Mouse (Mus musculus) kidney, postnatal 4 days (tissue): ENCODE results near the gene Nfe2l1.
A peak's percentile ranks its signal among the peaks of the same experiment; 100 is the strongest.

Experiments used
- DNase-seq, 2 experiments: peaks; one replicate each; pipeline ENCODE4 v3.0.0; 2021; ENCODE audit warnings: mixed read lengths in 2 of 2

Nfe2l1 gene

DNA sequence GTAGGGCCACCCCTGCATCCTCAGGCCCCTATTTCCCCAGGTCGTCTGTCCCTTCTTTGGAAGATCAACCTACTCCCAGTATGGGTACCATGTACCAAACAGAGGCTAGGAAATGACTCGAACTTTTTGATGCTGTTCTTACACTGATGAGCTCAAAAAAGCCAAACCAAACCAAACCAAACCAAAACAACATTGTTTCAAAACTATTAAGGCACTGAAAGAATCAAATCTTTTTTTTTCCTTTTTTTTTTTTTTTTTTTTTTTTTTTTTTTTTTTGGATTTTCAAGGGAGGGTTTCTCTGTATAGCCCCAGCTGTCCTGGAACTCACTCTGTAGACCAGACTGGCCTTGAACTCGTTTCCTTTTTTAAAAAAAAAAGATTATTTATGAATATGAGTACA lies 13.9 kb upstream of the Nfe2l1 start:
- DNase-seq, result no peak

DNA sequence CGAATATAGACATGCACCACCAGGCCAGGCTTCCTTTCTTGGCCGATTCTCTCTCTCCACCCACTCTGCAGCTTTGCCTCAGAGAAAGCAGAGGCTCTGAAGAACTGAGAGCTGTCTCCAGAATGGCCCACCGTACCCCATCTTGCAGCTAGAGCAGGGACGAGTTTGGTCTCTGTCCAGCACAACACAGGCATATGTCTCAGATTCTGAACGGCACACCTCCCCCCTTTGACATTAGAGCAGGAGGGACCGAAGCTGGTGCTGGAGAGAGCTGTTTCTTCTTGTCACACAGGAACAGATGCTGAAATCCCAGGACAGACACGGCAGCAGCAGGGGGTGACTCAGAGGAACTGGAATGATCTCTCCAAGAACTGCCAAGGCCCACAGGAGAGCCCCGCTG lies 10.5 kb upstream of the Nfe2l1 start:
- DNase-seq, result no peak

DNA sequence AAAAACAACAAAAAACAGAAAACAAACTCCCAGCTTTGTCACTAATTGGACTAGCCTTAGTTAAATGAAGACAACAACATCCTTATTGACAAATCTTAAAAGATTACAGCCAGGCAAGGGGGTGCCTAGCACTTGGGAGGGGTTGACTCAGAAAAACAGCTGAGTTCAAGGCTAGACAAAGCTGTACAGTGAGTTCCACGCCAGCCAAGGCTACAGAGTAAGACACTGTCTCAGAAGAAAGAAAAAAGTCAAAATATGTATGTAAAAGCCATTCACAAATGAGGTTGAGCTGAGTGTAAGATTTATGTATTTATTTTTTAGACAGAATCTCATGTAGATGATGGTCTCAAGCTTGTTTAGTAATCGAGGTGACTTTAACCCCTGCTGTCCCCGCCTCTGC lies 10.1 kb upstream of the Nfe2l1 start:
- DNase-seq, result no peak

DNA sequence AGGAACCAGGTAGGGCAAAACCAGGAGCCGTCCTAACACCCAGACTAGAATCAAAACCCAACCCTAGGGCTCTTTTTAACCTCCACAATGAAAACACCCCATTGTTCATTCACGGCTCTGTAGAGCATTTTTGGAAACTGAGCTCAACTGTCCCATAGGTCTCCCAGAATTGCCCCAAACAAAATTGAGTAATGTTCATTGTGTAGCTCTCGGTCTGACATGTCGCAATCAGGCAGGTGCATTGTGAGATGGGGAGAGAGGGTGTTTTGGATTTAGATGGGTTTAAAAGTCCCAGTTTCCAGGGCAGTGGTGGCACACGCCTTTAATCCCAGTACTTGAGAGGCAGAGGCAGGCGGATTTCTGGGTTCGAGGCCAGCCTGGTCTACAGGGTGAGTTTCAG lies 9.7 kb upstream of the Nfe2l1 start:
- no peak for DNase-seq

DNA sequence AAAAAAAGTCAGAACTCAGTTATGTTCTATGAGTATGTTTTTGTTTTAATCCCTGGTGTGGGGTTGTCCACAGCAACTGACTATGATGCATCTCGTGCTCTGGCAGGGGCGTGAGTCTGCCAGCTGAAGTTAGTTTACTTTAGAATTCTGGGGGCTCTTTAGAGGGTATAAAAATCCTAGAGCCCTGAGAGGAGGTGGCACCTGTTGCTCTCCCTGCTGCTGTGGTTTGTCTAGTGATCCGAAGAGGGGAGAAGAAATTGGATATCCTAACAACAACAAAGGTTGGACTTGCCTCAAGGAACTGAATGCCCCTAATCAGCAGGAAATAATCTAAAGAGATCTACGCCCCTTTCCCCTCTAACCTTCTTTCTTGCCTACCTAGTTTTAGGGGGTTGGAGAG lies 8.6 kb upstream of the Nfe2l1 start:
- no peak for DNase-seq

DNA sequence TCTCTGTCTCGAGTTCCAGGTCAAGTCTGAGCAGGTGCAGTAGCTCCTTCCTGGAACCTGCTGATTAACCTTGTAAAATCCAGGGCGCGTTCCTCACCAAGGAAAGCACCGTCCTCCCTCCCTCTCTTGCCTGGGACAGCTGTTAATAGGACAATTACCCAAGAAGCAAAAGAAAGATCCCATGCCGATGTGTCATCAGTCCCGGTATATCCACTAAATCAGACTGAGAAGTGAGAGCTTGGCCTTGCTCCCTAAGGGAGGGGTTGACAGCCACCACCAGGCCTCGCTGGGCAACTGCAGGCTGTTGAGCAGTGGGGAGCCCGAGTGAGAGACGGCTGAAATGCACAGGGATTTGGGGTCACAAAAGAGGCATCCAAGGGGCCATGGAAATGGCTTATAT lies 7.5 kb upstream of the Nfe2l1 start:
- peak in 1 of 2 experiments; percentile 39 for DNase-seq

DNA sequence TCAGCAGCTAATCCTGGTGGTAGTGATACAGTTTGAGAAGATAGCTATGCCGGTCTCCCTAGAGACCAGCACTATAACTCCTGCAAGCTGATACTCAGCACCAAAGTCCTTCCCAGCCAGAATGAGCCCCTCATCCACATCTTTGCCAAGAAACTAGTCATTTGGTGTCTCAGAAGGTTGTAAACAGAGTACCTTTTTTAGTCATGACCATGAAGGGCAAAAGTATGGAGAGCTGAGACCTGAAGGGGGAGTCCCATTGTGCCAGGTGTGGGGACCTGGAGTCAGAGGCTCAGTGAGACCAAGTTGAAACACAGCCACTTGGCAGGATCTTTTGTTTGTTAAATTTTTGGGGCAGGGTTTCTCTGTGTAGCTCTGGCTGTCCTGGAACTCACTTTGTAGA lies 4.4 kb upstream of the Nfe2l1 start:
- no peak for DNase-seq

DNA sequence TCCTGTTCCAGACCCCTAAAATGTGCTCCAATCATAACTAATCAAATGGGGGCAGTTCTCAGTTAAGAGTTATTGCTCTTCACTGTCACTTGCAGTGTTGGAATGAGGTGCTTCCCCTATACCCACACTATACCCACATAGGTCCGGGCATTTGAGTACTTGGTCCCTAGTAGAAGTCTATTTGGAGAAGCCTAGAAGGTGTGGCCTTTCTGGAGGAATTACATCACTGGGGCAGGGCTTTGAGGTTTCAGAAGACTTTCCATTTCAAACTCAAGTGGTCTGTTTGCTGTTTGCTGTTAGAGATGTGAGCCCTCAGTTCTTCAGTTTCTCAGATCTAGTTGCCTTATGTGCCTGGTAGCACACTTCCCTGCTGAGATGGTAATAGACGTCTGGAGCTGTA lies 3.2 kb upstream of the Nfe2l1 start:
- no peak for DNase-seq

DNA sequence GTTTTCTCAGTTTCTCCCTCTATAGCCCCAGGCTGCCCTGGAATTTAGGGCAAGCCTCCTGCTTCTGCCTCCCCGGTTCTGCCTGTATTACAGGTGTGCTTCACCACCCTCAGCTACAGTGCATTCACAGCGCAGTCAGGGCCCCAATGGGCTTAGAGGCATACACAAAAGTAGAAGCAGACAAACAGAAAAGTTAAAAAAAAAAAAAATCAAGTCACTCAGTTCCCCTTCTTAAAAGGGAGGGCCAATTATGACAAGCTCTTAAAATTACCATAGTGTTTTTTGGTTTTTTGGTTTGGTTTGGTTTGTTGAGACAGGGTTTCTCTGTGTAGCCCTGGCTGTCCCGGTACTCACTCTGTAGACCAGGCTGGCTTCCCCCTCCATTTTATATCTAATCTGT lies 2.8 kb upstream of the Nfe2l1 start:
- no peak for DNase-seq

DNA sequence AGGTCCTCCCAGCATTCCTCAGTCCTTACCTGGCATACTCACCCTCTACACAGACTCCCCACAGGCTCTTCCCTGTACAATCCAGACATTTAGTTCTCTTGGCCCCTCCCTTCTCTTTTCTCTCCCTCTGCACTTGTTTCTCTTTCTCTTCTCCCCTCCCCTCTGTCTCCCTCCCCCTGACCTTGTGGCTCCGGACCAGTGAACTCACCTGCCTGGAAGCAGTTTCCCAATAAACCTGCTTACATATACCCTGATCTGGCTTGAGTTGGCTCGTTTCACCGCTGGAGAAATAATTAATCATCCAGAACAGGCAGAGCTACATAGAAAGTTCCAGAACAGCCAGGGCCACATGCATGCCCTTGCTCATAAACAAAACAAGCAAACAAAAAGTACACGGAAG lies 1.7 kb upstream of the Nfe2l1 start:
- peak; percentile 45 to 58 for DNase-seq

DNA sequence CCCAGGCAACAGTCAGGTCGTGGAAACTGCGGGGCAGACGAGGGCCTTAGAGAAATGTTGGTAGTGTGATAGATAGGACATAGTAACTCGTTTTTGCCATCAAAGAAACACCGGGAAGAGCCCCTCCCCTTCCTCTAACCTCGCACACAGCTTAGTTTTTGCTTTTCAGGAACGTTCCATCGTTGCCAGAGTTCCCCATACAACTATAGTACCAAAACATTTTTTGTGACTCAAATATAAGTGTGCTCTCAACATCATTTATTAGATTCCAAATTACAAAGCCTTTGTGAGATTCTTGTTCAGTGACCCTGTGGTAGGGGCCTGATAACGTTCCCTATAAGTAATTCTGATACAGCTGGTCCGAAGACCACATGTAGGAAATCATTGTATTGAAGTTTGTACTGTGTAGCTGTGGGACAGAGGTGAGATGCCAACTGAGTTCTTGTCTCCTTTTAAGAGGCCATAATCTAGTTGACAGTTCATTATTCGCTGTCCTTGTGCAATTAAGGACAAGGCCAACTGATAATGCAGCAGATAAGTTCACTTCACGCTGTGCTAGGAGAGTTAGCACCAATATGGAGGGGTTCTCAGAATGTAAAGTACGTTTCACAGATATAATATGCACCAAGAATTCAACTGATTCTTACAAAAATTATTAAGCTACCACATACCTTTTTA lies 910 bp upstream of the Nfe2l1 start:
- DNase-seq, result no peak

DNA sequence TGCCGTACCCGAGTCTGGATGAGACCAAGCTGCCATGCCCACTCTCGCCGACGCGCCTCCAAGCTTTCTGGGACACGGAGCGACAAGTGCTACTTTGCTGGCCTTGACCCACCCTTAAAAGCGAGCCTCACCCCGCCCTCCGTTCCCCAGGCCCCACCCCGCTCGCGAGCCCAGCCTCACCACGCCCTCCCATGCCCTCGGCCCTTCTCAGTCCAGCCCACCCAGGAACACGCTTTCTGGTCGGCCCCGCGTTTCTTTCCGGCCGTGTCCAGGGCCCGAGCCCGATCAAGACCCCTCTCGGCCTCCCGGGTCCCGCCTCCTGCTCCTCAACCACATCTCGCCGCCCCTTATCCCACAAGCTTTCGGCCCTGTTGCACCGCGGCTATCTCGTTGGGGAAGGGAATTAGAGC lies 360 bp downstream of the Nfe2l1 start:
- peak; percentile 93 to 95 for DNase-seq

DNA sequence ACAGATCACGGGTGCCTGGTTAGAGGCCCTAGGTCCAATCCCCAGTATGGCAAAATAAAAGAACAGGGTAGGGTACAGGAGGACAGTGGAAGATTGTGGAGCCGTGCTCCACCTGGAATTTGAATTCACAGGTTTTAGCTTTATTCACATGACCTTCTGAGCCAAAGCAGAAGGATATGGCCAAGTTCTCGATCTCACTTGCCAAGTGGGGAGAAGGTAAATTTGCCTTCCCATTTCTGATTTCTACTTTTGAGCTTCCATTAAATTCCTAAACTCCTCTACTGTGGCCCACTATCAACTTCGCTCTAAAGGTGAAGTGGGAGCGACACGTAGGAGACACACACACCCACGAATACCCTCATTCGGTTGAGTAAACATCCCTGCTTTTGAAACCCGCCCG lies 887 bp downstream of the Nfe2l1 start:
- no peak for DNase-seq

DNA sequence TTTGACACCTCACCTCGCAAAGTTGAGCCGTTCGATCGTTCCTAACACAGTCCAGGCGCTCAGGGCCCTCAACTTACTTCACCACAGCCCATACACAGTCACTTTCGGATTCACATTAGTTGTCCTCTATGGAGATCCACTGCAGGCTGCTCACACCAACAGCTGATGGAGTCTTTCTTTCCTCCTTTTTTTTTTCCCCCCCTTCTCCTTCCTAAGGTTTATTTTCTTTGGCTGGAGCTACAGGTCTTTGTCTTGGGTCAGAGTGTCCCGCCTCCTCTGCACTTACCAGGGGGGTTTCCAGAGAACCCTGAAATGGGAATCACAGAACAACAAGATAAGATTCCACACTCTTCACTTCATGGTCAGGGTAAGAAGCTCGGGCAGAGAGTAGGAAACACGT lies 1.9 kb downstream of the Nfe2l1 start:
- no peak for DNase-seq

DNA sequence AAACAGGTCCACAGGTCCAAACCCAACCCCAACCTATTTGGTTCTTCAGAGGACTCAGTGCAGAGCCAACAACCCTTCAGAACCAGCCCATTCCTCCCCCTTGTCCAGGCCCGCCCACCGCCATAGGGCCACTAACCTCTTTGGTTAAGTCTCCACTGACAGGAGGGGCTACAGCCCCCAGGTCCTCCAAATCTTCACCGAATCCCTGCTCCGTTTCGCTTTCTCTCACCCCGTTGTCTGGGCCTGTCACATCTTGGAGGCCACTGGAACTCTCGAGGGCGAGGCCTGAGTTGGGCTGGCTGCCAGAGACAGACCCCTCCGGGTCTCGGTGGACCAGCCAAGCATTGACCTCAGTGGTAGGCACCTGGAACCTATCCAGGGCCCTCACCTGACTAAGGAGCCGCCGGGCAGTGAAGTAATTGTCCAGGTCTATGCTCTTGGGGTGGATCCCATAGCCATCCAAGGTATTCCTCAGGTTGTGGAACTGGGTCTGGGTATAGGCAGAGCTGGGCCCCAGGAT lies 2.6 kb downstream of the Nfe2l1 start:
- peak; percentile 38 to 57 for DNase-seq

DNA sequence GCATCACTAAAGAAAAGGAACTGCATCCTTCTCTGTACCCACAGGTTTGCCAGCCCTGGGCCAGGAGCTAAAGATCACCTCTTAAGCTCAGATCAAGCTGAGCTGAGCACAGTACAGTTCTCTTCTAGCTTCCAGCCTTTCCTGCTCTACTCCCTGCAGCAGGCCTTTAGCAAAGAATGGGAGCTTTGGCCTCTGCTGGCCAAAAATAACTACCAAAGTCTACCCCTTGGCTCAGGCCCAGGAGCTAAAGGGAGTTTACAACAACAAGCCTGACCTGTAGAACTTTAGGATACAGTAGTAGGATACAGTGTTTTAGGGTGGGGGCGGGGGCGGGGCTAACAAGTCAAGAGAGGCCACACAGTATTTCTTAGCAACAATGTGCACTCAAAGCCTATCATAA lies 3.3 kb downstream of the Nfe2l1 start:
- peak; percentile 36 to 57 for DNase-seq

DNA sequence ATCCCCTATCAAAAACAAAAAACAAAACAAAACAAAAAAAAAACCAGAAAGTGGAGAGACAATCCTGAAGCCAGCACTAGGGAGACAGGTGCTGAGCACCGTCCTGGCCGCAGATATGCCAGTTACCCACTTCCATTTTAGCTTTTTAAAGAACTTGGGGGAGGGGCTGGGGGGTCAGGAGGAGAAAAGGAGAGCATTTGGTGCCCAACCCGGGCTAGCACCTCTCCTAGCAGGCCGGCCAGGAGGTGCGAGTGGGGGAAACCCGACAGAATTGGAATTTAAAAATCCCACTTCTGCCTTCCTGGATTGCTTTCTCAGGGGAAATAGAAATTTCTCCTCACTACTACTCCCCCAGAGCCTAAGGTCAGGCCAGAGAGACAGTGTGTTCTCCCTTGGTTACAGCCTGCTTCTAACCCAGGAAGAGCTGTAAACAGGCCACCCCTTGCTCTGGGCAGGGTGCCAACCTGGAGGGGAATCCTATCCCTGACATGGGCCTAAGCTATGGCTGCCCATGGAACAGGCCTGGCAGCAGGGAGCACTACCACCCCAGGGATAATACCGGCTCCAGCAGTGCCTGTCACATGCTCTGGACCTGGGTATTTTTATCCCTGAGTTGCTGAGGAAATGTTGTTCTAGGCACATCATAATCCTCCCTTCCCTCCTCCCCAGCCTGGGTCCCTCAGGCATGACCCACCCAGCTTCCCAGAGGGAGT lies 4.8 kb downstream of the Nfe2l1 start:
- peak; percentile 82 to 88 for DNase-seq

DNA sequence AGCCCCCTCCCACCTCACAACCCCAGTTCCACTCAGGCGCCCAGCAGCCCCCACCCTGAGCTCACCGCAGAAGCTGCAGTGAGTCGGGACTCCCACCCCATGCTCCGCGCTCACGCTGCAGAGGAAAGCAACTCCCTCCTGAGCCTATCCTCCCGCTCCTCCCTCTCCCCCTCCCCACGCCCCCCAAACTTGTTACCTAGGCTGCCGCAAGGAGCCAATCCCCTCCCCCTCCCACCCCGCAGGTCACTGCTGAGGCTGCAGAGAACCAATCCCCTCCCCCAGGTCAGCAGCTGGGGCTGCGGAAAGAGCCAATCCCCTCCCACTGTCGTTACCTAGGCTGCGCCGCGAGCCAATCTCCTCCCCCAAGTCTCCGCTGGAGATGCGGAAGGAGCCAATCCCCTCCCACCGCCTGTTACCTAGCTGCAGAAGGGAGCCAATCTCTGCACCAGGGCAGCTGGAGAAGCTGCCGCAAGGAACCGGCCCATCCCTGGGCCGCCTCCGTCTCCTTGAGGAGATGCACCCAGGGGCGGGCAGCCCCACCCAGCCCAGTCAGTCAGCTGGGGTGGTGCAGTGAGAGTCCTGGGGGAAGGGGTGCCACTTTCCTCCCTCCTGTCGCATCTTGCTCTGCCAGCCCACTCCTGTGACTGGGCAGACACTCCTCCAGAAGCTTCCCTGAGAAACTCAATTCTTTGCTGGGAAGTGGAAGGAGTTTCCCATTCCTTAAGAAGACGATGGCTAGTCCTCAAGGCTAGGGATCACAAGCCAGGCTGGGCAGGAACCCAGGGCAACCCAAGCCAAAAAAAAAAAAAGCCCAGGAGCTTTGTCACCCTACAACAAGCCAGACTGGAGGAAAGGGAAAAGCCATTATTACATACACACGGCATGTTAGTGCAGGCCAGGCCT lies 5.6 kb downstream of the Nfe2l1 start:
- peak; percentile 89 to 93 for DNase-seq

DNA sequence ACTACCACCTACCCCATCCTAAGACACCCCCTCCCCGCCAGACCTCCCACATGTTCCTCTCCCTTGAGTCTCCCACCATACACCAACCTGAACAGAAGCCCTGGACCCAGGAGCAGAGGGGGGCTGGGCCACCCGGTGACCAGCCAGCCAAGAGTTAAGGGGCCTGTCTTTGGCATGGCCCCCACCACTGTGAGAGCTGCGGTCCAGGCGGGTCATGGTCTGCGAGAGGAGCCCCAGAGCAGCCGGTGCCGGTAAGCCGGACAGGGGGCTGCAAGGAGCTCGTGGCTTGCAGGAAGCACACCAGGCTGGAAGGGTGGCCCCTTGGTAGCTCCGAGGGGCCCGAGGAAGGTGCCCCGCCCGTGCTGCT lies 6.3 kb downstream of the Nfe2l1 start:
- DNase-seq, result peak in 1 of 2 experiments; percentile 16

DNA sequence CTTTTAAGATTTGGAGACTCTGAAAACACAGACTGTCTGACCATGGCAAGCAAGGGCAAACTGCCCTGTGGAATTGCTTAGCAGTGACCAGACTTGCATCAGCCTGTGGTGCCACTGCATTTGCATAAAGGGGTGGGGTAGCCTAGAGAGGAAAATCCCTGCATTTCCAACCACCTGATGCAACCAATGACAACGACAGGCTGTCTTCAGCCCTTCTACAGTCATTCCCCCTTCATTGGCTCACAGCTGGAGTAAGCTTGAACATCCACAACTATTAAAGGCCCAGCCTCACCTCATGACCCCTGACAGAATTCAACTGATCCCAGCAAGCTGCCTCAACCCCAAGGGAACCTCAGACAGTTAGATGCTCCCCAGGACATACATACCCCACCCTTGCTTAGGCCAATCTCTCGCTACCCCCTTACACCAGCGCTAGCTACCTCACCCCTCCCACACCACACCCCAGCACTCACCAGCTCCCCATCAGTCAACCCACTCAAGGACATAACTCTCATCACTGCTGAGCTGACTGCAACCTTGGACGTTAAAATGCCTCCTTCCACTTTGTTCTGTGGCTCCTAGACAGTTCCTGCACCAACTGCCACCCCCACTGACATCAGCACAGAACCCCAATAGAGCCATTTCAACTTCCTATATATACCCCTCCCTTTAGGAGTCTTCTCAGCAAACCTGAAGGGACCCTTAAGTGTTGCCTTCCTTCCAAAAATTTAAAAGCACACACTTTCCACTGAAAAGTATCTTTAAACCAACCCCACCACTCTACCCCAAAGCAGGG lies 6.9 kb downstream of the Nfe2l1 start:
- no peak for DNase-seq

DNA sequence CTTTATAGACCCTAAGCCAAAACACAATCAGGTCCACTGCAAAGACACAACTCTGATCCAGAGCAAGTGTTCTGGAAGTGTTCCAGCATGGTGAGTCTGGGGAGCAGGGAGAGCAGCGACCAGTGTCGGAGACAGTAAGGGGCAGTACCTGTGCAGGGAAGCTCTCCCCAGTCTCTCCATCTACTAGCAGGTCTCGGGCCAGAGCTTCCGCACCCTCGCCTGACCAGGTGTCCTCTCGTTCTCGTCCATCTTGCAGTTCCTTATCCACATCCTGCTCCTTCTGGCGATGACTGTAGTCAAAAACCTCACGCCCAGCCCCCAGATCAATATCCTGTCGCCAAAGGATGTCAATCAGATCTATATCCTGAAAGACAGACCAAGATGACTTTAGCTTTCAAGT lies 7.8 kb downstream of the Nfe2l1 start:
- no peak for DNase-seq

DNA sequence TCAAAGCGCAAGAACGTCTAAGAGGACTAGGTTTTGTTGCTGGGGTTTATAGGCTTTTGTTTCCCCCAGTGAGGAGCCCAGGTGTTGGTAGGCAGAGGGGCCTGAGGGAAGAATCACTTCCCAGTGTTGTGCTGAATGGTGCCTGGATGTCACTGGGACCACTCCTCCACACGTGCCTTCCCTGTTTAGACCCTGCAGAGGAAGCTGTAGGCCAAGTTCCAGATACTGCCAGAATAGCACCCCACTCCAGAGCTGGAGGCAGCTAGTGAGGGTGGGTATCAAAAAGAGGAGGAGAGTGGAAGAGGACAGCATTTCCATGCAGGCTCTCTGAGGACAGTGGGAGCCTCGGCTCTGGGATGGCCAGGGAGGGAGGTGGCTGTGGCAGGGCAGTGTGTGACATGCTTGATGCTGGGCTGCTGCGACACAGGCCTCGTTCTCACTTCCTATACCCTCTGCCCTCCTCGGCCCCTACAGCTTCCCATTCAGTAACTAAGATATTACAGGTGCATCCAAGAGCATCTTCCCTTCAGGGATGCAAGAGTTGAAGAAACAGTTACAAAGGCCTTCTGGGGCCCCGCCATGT lies 11.5 kb downstream of the Nfe2l1 start:
- no peak for DNase-seq
